Mouse (Mus musculus): ENCODE results near the gene Chmp1a. TPM values are rescaled to one million over a fixed set of nuclear protein-coding genes. Genes with fewer than 3 reads are reported as not detected.
"Not testable (repeated sequence)": the region's sequence is repeated elsewhere in the genome, so short reads cannot be mapped to it uniquely, and the experiment has no call there.

Chmp1a gene
- polyA plus RNA-seq (2015; fragmentation: Nextera tagmentation; extraction: Ambion mirVana), result 164 and 175 TPM in 2 replicates

GRCm38 (mm10) chr8:123212321-123213117 is at the start of gene Chmp1a, which contains the start of gene Spata33:
Gene Chmp1a (minus strand): TSS chr8:123212763.
Gene Spata33 (plus strand): TSS chr8:123212832.
- Histone ChIP-seq H3K27ac (replicated peaks) (peak within 1 kb of the TSS; percentile 69), H3K4me2 (peak within 1 kb of the TSS; percentile 92), H3K4me1 (replicated peaks) (peaks cover 26% of the 10 kb centered on the region), H3K9ac (peak within 1 kb of the TSS; percentile 99), H3K4me3 (peak within 1 kb of the TSS; percentile 97), H3K9me3 (no peaks in the 10 kb centered on the region), H3K27me3 (no peaks in the 10 kb centered on the region), H3K36me3 (peaks cover 31% of the 10 kb centered on the region)
- ATAC-seq (ENCODE audit: low read depth), result peak; percentile 94
- under 1% methylated on average over 61 of the region's 76 CpGs for WGBS

DNA sequence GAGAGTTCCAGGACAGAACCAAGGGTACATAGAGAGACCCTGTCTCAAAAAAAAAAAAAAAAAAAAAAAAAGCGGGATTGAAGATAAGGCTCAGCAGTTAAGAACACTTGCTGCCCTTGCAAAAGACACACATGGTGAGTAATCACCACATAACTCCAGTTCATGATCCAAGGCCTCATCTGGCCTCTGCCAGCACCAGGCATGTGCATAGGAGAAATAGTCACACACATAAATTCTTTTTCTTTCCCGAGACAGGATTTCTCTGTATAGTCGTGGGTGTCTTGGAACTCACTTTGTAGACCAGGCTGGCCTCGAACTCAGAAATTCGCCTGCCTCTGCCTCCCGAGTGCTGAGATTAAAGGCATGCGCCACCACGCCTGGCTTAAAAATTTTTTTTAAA is 45.0 kb upstream of the Chmp1a start:
- not testable (repeated sequence) for H3K9me3 ChIP-seq; ATAC-seq (ENCODE audit: low read depth); H3K27me3 ChIP-seq; H3K9ac ChIP-seq; H3K4me2 ChIP-seq; H3K4me3 ChIP-seq
- peaks cover 62% of the 10 kb centered on the region for H3K36me3 ChIP-seq
- H3K27ac ChIP-seq (replicated peaks), result peak overlapping the region; percentile 42; the same call in 1 of the 2 replicates
- 93% methylated on average over 8 of the region's 8 CpGs for WGBS
- peaks cover 36% of the 10 kb centered on the region for H3K4me1 ChIP-seq (replicated peaks)

GRCm38 (mm10) chr8:123257114-123257513 is 44.6 kb upstream of the Chmp1a start:
- no peak for ATAC-seq (ENCODE audit: low read depth)
- Histone ChIP-seq H3K27ac (replicated peaks) (peak overlapping the region; percentile 42; the same call in 1 of the 2 replicates), H3K4me2 (no peak overlapping the region), H3K4me3 (no peak overlapping the region), H3K9ac (no peak overlapping the region), H3K9me3 (no peaks in the 10 kb centered on the region), H3K36me3 (peaks cover 64% of the 10 kb centered on the region), H3K4me1 (replicated peaks) (peaks cover 41% of the 10 kb centered on the region), H3K27me3 (no peaks in the 10 kb centered on the region)
- WGBS, result 73% methylated on average over 3 of the region's 3 CpGs

- 68% methylated on average over 6 of the region's 6 CpGs for WGBS
- no peaks in the 10 kb centered on the region for H3K9me3 ChIP-seq
Observed at GRCm38 (mm10) chr8:123255170-123255569, 42.6 kb upstream of the Chmp1a start.

DNA sequence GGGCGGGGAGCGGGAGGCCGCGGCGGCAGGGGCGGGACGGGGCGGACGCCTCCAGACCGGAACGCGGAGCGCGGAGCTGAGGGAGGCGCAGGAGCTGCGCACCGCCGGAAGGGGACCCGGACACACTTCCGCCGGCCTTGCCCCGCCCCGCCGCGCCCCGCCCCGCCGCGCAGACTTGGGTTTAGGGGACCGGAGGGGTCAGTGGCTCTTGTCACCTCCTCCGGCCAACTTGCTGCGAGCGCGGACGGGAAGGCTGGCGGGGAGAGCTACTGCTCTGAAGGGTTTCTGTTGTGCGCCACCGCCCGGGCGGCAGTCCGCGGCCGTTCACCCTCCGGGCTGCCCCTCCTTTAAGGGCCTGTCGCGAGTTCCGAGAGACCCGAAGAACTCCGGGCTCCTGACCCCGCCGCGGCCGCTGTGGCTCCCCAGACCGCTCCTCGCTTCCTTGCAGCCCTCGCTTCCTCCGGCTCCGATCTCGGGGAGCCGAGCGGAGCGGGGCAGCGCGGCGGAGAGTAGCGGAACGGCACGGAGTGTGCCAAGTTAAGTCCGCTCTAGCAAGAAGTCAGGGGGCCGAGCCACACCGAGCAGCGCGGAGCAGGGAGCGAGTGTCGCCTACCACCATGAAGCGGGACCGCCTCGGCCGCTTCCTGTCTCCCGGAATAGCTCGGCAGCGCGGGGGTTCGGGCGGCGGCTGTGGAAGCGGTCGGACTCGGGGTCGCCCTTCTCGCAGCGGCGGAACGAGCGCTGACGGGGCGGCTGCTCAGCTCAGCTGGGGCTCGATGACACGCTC is 41.7 kb upstream of the Chmp1a start, which contains the start of the genes Zfp276 and Vps9d1:
TSS of gene Zfp276 (plus strand) at position 97 of the 787 bp plus-strand sequence.
TSS of gene Vps9d1 (minus strand) at position 250 of the 787 bp plus-strand sequence.
- peak within 1 kb of the TSS; percentile 96 for H3K4me2 ChIP-seq
- under 1% methylated on average over 86 of the region's 99 CpGs for WGBS
- no peaks in the 10 kb centered on the region for H3K9me3 ChIP-seq
- peak within 1 kb of the TSS; percentile 99 for H3K9ac ChIP-seq
- peaks cover 41% of the 10 kb centered on the region for H3K4me1 ChIP-seq (replicated peaks)
- H3K4me3 ChIP-seq, result peak within 1 kb of the TSS; percentile 98
- no peaks in the 10 kb centered on the region for H3K27me3 ChIP-seq
- peak within 1 kb of the TSS; percentile 93 for H3K27ac ChIP-seq (replicated peaks)
- H3K36me3 ChIP-seq, result peaks cover 67% of the 10 kb centered on the region
- peak; percentile 94 for ATAC-seq (ENCODE audit: low read depth)

More at GRCm38 (mm10) chr8:123255170-123255569, 42.6 kb upstream of the Chmp1a start:
- H3K27me3 ChIP-seq, result no peaks in the 10 kb centered on the region
- peak overlapping the region; percentile 98 for H3K4me3 ChIP-seq
- peak overlapping the region; percentile 99 for H3K9ac ChIP-seq
- H3K27ac ChIP-seq (replicated peaks), result no peak overlapping the region
- peaks cover 41% of the 10 kb centered on the region for H3K4me1 ChIP-seq (replicated peaks)
- peak overlapping the region; percentile 96 for H3K4me2 ChIP-seq
- H3K36me3 ChIP-seq, result peaks cover 67% of the 10 kb centered on the region
- ATAC-seq (ENCODE audit: low read depth), result no peak

- peak overlapping the region; percentile 98 for H3K4me3 ChIP-seq
- H3K4me1 ChIP-seq (replicated peaks), result peaks cover 41% of the 10 kb centered on the region
- no peaks in the 10 kb centered on the region for H3K27me3 ChIP-seq
- WGBS, result 1% methylated on average over 39 of the region's 40 CpGs
- H3K36me3 ChIP-seq, result peaks cover 67% of the 10 kb centered on the region
- no peaks in the 10 kb centered on the region for H3K9me3 ChIP-seq
- peak overlapping the region; percentile 93 for H3K27ac ChIP-seq (replicated peaks)
- peak overlapping the region; percentile 99 for H3K9ac ChIP-seq
- ATAC-seq (ENCODE audit: low read depth), result peak; percentile 58
- peak overlapping the region; percentile 96 for H3K4me2 ChIP-seq
Observed at GRCm38 (mm10) chr8:123253451-123254098, 41.0 kb upstream of the Chmp1a start.

- H3K4me3 ChIP-seq, result peak overlapping the region; percentile 98
- H3K9ac ChIP-seq, result peak overlapping the region; percentile 99
- peaks cover 67% of the 10 kb centered on the region for H3K36me3 ChIP-seq
- peak overlapping the region; percentile 96 for H3K4me2 ChIP-seq
- peak overlapping the region; percentile 93; the same call in 1 of the 2 replicates for H3K27ac ChIP-seq (replicated peaks)
- H3K27me3 ChIP-seq, result no peaks in the 10 kb centered on the region
- 71% methylated on average over 4 of the region's 4 CpGs for WGBS
- no peak for ATAC-seq (ENCODE audit: low read depth)
- peaks cover 41% of the 10 kb centered on the region for H3K4me1 ChIP-seq (replicated peaks)
- H3K9me3 ChIP-seq, result no peaks in the 10 kb centered on the region
Observed at GRCm38 (mm10) chr8:123252925-123253324, 40.4 kb upstream of the Chmp1a start.

GRCm38 (mm10) chr8:123250940-123251339 is 38.4 kb upstream of the Chmp1a start:
- no peak for ATAC-seq (ENCODE audit: low read depth)
- H3K36me3 ChIP-seq, result peaks cover 67% of the 10 kb centered on the region
- H3K9ac ChIP-seq, result no peak overlapping the region
- peaks cover 27% of the 10 kb centered on the region for H3K4me1 ChIP-seq (replicated peaks)
- no peaks in the 10 kb centered on the region for H3K9me3 ChIP-seq
- H3K27me3 ChIP-seq, result no peaks in the 10 kb centered on the region
- no peak overlapping the region for H3K27ac ChIP-seq (replicated peaks)
- no peak overlapping the region for H3K4me3 ChIP-seq
- H3K4me2 ChIP-seq, result no peak overlapping the region
- 96% methylated on average over 5 of the region's 5 CpGs for WGBS

- H3K4me3 ChIP-seq, result no peak overlapping the region
- no peak overlapping the region for H3K9ac ChIP-seq
- H3K36me3 ChIP-seq, result peaks cover 86% of the 10 kb centered on the region
- 92% methylated on average over 8 of the region's 8 CpGs for WGBS
- no peak for ATAC-seq (ENCODE audit: low read depth)
- H3K27me3 ChIP-seq, result no peaks in the 10 kb centered on the region
- no peak overlapping the region for H3K27ac ChIP-seq (replicated peaks)
- no peak overlapping the region for H3K4me2 ChIP-seq
- H3K4me1 ChIP-seq (replicated peaks), result peaks cover 14% of the 10 kb centered on the region
- H3K9me3 ChIP-seq, result no peaks in the 10 kb centered on the region
Observed at GRCm38 (mm10) chr8:123248596-123248995, 36.0 kb upstream of the Chmp1a start.

GRCm38 (mm10) chr8:123247748-123248147 is 35.2 kb upstream of the Chmp1a start:
- ATAC-seq (ENCODE audit: low read depth), result no peak
- Histone ChIP-seq H3K4me1 (replicated peaks) (peaks cover 7% of the 10 kb centered on the region), H3K9me3 (no peaks in the 10 kb centered on the region), H3K27ac (replicated peaks) (no peak overlapping the region), H3K4me2 (no peak overlapping the region), H3K9ac (no peak overlapping the region), H3K27me3 (no peaks in the 10 kb centered on the region), H3K36me3 (peaks cover 94% of the 10 kb centered on the region), H3K4me3 (no peak overlapping the region)
- 94% methylated on average over 6 of the region's 6 CpGs for WGBS

- Histone ChIP-seq H3K9ac (no peak overlapping the region), H3K4me3 (no peak overlapping the region), H3K4me1 (replicated peaks) (no peaks in the 10 kb centered on the region), H3K9me3 (no peaks in the 10 kb centered on the region), H3K4me2 (no peak overlapping the region), H3K27me3 (no peaks in the 10 kb centered on the region), H3K36me3 (peaks cover 91% of the 10 kb centered on the region), H3K27ac (replicated peaks) (no peak overlapping the region)
- 92% methylated on average over 12 of the region's 12 CpGs for WGBS
- no peak for ATAC-seq (ENCODE audit: low read depth)
Observed at GRCm38 (mm10) chr8:123245543-123245942, 33.0 kb upstream of the Chmp1a start.

Data from neural tube, embryonic 13.5 days (tissue).